Mouse (Mus musculus): Measurements from ENCODE around the gene Atp9a.

The Atp9a gene

GRCm38 (mm10) chr2:168644855-168645254 lies 97.4 kb downstream of the Atp9a start:
- no peak for DNase-seq (ENCODE audit: low read depth in 1 of 2, low spot score in 2 of 2)

DNA sequence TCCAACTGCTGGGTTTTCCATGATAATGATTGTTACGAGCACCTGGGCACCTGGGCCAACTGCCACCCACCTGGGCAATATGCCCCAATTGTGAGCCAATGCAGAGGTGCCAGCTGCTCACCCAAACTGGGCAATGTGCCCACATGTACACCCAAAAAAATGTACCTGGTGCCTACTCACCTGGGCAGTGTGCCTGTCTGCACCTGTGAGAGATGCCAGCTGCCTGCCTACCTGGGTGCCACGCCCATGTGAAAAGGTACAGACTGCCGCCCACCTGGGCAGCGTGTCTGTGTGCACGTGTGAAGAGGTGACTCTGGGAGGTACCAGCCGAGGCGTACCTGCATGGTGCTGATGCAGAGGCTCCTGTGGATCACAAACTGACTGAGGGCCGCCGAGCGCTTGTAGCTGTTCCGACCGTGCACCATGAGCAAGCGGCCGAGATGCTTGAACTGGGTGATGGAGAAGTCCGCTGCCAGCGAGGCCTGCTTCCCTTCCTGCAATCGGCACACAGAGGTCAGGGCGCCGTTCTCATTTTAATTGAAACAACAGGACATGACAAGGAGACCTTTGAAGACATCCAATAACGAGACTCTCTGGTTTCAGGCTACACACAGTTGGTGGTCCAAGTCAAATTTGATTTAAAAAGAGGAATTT lies 98.6 kb downstream of the Atp9a start:
- DNase-seq (ENCODE audit: low read depth in 1 of 2, low spot score in 2 of 2), result no peak

DNA sequence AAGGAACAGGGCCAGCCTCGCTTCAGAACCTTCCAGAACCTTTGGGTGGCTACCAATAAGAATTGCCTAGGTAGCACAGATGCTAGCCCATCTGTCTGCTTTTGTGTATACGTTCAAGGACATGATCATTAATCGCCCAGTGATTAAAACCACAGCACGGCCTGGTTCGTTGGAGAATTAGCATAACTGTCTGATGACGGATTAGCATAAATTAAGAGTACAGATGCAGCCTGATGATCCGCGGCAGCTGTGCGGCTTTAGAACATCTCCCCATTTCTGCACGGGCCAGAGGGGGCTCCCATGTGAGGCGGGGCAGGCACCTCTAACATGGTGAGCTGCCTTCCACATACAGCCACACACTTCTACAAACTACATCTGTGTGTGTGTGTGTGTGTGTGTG lies 100.0 kb downstream of the Atp9a start:
- no peak for DNase-seq (ENCODE audit: low read depth in 1 of 2, low spot score in 2 of 2)

DNA sequence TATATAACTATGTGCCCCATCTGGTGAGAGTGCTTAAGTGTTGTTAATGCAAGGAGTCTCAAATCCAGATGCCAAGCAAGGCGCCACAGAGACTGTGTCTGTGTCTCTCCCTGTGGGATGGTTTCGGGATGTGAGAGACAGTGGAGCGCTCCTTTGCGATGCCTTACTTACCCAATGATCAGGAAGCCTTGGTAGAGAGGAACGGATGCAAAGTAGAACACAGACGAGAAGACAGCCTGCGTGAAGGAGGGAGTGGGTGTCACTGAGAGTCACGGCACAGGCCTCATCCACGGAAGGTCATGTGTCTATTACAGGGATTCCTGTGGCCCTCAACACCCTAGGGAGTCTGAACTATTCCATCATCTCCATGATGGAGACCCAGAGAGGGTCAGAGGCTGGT lies 101.7 kb downstream of the Atp9a start:
- DNase-seq (ENCODE audit: low read depth in 1 of 2, low spot score in 2 of 2), result no peak

GRCm38 (mm10) chr2:168634881-168635280 lies 107.3 kb downstream of the Atp9a start:
- no peak for DNase-seq (ENCODE audit: low read depth in 1 of 2, low spot score in 2 of 2)

GRCm38 (mm10) chr2:168633301-168633816 lies 108.8 kb downstream of the Atp9a start:
- DNase-seq (ENCODE audit: low read depth in 1 of 2, low spot score in 2 of 2), result no peak

- no peak for DNase-seq (ENCODE audit: low read depth in 1 of 2, low spot score in 2 of 2)
Measured at GRCm38 (mm10) chr2:168632543-168632942, 109.7 kb downstream of the Atp9a start.

- DNase-seq (ENCODE audit: low read depth in 1 of 2, low spot score in 2 of 2), result peak in 1 of 2 experiments; percentile 47
Measured at GRCm38 (mm10) chr2:168628787-168629186, 113.4 kb downstream of the Atp9a start.

DNA sequence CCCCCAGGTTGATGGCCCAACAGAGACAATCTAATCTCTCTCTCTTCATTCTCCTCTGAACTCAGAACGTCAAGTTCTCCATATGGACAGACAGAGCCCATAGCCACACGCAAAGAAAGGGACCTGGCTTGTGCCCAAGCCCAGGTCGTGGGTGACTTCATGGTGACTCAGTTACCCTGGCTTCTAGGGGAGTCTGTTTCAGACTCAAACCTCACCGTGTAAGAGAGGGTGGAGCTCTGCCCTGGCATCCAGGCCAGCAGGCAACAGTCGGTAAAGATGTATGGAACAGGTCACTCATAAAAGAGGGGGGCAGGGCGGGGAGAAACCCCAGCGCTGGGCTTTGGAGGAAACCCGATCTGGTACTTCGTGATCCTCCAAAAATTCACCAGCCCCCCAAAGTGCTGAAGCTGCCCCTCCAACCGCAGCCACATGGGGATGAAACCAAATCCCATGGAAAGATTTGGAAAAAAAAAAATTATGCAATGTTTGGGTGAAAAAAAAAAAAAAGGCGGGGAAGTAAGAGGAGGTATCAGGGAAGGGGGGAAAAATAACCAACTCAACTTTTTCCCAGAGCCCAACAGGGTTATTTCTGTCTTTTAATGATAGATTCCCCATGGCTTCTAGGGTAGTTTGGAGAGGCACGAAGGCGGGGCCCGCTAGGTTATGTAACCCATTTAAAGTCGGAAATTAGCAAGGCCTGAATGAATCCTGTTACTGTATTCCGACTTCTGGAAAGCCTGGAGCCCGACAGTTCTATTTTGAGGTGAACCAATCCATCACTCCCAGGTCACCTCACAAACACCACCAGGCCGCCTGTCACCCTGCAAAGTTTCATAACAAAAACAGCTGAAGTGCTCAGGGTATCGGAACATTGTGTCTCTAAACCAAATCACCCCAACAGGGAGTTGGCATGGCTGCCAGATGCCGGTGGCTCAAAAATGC lies 114.1 kb downstream of the Atp9a start:
- DNase-seq (ENCODE audit: low read depth in 1 of 2, low spot score in 2 of 2), result no peak

DNA sequence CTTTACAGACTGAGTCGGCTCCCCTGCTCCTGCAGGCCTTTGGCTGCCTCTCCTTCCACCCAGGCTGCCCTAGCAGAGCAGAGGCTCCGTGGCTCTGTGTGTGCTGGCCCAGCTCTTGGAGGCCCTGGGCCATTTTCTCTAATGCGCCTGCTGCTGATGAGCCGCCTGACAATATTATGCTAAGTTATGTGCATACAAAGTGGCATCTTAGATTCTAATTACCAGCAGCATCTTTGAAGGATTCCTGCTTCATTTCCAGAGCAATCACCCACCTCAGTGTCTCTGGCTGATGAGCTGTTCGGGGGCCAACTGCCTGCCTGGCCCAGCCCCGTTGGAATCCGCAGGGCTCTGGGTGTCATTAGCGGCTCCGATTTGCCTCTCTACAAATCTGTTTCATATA lies 115.8 kb downstream of the Atp9a start:
- DNase-seq (ENCODE audit: low read depth in 1 of 2, low spot score in 2 of 2), result no peak

DNA sequence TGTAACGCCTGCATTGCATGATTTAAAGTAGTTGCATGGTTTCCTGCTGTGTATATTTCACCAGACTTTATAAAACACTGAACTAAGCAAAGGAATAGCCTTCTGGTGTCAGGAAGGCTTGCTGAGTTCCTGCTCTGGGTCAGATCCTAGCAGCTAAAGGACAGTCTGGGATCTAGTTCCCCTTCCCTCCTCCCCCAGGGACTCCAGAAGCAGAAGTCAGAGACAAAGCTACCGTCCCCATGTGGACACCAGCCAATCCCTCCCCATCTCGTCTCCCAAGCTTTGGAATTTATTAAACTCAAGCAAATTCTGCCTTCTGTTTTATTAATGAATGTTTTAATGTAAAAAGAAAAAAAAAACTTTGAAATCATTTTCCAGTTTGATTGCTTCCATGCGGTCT lies 117.1 kb downstream of the Atp9a start:
- no peak for DNase-seq (ENCODE audit: low read depth in 1 of 2, low spot score in 2 of 2)

DNA sequence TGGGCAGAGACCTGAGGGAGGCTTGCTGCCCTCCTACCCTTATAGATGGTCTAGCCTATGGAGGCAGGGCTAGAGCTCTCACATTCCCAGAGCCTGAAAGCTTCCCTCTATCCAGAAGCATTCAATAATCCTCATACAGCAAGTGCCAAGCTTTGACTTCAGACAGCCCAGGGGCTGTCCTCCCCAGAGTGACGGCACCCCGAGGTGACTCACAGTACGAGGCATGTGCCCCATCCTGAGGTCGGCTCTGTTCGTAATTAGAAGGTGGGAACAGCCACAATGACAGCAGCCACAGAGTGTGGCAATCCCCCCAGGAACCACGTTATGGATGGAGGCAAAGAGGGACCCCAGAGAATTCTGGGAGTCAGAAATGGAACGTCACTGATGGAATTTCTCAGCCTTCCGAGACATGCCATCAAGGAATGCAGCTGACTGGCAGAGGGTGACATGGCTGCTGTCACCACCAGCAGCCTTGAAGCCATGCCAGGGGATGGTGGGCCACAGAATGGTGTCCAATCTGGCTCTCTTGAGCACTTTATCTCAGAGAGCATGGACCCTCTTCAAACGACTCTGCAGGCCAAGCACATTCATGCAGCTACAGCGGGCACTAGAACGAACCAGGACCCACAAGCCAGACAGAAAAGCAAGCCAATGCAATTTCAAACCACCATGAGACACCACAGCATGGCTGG lies 121.0 kb downstream of the Atp9a start:
- no peak for DNase-seq (ENCODE audit: low read depth in 1 of 2, low spot score in 2 of 2)

GRCm38 (mm10) chr2:168618205-168618717 lies 123.9 kb downstream of the Atp9a start:
- DNase-seq (ENCODE audit: low read depth in 1 of 2, low spot score in 2 of 2), result no peak

DNA sequence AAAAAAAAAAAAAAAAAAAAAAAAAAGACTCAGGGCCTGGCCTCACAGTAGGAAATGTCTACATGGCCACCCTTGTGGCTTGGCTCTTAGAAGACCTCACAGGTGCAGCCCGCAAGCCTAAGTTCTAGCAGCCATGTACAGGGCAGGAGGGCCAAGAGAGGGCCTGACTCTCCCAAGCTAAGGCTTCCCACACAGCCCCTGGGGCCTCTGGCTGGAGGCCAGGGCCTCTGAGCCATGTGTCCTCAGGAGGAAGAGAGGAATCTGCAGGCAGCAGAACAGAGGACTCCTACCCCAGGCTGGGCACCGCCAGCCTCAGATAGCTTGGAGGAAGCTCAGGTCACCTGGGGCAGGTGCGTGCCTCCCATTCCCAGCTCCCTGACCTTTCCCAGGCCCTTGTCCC lies 127.0 kb downstream of the Atp9a start:
- DNase-seq (ENCODE audit: low read depth in 1 of 2, low spot score in 2 of 2), result no peak

GRCm38 (mm10) chr2:168614170-168614872 lies 127.9 kb downstream of the Atp9a start:
- DNase-seq (ENCODE audit: low read depth in 1 of 2, low spot score in 2 of 2), result no peak

GRCm38 (mm10) chr2:168613092-168613880 lies 128.9 kb downstream of the Atp9a start:
- DNase-seq (ENCODE audit: low read depth in 1 of 2, low spot score in 2 of 2), result no peak

DNA sequence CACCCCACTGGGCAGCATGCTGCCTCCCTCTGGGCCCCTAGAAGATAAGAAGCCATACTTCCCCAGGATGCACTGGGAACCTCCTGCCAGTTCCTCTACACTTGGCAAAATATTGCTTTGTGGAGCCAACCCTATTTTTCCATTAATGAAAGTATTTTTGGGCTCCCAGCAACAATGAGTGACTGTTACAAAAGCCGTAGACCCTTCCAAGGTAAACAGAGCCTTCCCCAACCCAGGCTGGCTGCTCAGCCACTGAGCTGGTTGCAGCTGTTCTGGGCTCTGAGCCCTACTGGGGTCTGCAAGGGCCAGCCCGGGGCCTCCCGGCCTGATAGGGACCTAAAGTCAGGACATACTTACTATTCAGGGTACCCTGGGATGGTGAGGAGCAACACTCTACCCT lies 131.3 kb downstream of the Atp9a start:
- no peak for DNase-seq (ENCODE audit: low read depth in 1 of 2, low spot score in 2 of 2)

DNA sequence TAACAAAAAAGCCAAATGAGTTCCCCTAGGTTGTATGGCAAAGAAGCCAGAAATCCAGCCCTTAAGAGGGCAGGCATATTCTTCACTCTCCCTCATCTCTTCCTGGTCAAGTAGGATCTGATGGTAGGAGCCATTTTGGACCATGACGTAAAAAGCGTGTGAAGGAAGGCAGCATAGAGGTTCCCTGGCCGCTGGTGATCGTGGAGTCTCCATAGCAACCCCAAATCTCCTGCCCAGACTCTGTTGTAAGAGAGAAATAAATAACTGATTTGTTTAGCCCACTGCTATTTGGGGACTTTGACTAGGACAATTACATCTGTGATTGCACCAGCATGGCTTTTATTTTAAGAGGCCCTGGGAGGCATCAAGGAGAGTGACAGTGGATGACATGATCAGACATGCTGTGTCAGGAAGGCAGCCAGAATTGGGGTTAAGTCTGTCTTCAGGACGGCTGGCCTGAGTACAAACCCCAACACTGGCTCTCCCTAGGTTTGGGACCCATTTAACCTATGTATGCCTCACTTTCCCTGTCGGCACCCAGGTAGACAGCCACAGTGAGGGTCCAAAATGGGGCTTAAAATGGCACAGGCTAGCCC lies 132.5 kb downstream of the Atp9a start:
- no peak for DNase-seq (ENCODE audit: low read depth in 1 of 2, low spot score in 2 of 2)

DNA sequence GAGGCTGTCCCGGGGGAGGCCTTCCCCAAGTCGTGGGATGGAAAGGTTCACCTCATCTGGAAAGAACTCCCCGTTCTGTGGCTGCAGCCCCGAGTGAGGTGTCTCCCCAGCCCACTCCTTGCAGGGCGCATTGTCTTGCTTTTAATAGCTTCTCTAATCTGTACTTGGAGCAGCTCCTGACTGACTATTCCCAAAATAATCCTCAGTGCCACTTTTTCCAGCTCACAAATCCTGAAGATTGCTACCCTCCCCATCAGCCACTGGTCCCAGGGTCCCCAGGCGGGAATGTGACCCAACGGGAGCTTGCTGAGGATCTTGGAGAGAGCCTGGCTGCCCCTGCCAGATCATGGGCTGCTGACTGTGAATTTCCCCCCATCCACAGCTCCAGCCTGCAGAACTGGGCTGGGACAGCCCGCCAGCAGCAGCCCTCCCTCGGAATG lies 134.1 kb downstream of the Atp9a start:
- no peak for DNase-seq (ENCODE audit: low read depth in 1 of 2, low spot score in 2 of 2)
